Mouse (Mus musculus): ENCODE measurements at regions not wholly inside any gene's neighbourhood (a gene's known extent, or its start where the extent isn't known, plus 50 kb on each side); places are given as distances from the start of the nearest gene placed in this dataset.

GRCm38 (mm10) chr3:21404058-21404457 lies 672.4 kb upstream of the Tbl1xr1 start:
- Histone ChIP-seq H3K4me3 (no peak overlapping the region), H3K9ac (ENCODE audit: low read depth, low read length) (no peak overlapping the region), H3K79me2 (replicated peaks; ENCODE audit: control insufficient read depth, insufficient read depth, low read length) (no peaks in the 10 kb centered on the region), H3K4me1 (ENCODE audit: control insufficient read depth, insufficient read depth, low read length) (no peaks in the 10 kb centered on the region), H3K36me3 (ENCODE audit: control insufficient read depth, insufficient read depth, low read length) (no peaks in the 10 kb centered on the region), H3K27me3 (ENCODE audit: control insufficient read depth, insufficient read depth, low read length) (no peaks in the 10 kb centered on the region), H3K27ac (no peak overlapping the region)
- no peak for DNase-seq
- no peak for TF ChIP-seq EP300 (IDR thresholded peaks at IDR 0.05; ENCODE audit: insufficient read depth, low read depth, low read length)
- WGBS, result 71% methylated on average over 3 of the region's 3 CpGs
- intact Hi-C loops (cut with DNase I), result no loop called here

GRCm38 (mm10) chr3:21407077-21407476 lies 669.4 kb upstream of the Tbl1xr1 start:
- H3K4me3 ChIP-seq, result no peak overlapping the region
- intact Hi-C loops (cut with DNase I), result loop anchor here (5.0 kb wide), 2 partner anchors 55 to 135 kb away; no protein-coding TSS in a partner anchor
- no peaks in the 10 kb centered on the region for H3K79me2 ChIP-seq (replicated peaks; ENCODE audit: control insufficient read depth, insufficient read depth, low read length)
- no peaks in the 10 kb centered on the region for H3K27me3 ChIP-seq (ENCODE audit: control insufficient read depth, insufficient read depth, low read length)
- no peaks in the 10 kb centered on the region for H3K36me3 ChIP-seq (ENCODE audit: control insufficient read depth, insufficient read depth, low read length)
- H3K4me1 ChIP-seq (ENCODE audit: control insufficient read depth, insufficient read depth, low read length), result no peaks in the 10 kb centered on the region
- TF ChIP-seq EP300 (IDR thresholded peaks at IDR 0.05; ENCODE audit: insufficient read depth, low read depth, low read length) (peak; percentile 94), POLR2A (IDR thresholded peaks at IDR 0.05; ENCODE audit: insufficient read depth, low read depth, low read length) (0 out of 2 replicates have a peak, but pooled peaks have one; percentile 12), CTCF (IDR thresholded peaks at IDR 0.05) (no peak)
- no peak overlapping the region for H3K9ac ChIP-seq (ENCODE audit: low read depth, low read length)
- 45% methylated on average over 5 of the region's 5 CpGs for WGBS
- H3K27ac ChIP-seq, result peak overlapping the region; percentile 45
- DNase-seq, result peak in 1 of 2 experiments; percentile 54

- H3K4me1 ChIP-seq (ENCODE audit: control insufficient read depth, insufficient read depth, low read length), result no peaks in the 10 kb centered on the region
- DNase-seq, result no peak
- no peaks in the 10 kb centered on the region for H3K36me3 ChIP-seq (ENCODE audit: control insufficient read depth, insufficient read depth, low read length)
- TF ChIP-seq CTCF (IDR thresholded peaks at IDR 0.05) (no peak), EP300 (IDR thresholded peaks at IDR 0.05; ENCODE audit: insufficient read depth, low read depth, low read length) (no peak), POLR2A (IDR thresholded peaks at IDR 0.05; ENCODE audit: insufficient read depth, low read depth, low read length) (no peak)
- intact Hi-C loops (cut with DNase I), result no loop called here
- H3K27ac ChIP-seq, result no peak overlapping the region
- 81% methylated on average over 2 of the region's 2 CpGs for WGBS
- no peaks in the 10 kb centered on the region for H3K27me3 ChIP-seq (ENCODE audit: control insufficient read depth, insufficient read depth, low read length)
- H3K4me3 ChIP-seq, result no peak overlapping the region
- no peak overlapping the region for H3K9ac ChIP-seq (ENCODE audit: low read depth, low read length)
- no peaks in the 10 kb centered on the region for H3K79me2 ChIP-seq (replicated peaks; ENCODE audit: control insufficient read depth, insufficient read depth, low read length)
Measured at GRCm38 (mm10) chr3:21412010-21412409, 664.4 kb upstream of the Tbl1xr1 start.

GRCm38 (mm10) chr3:21423139-21423538 lies 653.3 kb upstream of the Tbl1xr1 start:
- Histone ChIP-seq H3K4me1 (ENCODE audit: control insufficient read depth, insufficient read depth, low read length) (peaks cover 4% of the 10 kb centered on the region), H3K79me2 (replicated peaks; ENCODE audit: control insufficient read depth, insufficient read depth, low read length) (no peaks in the 10 kb centered on the region), H3K4me3 (no peak overlapping the region), H3K9ac (ENCODE audit: low read depth, low read length) (no peak overlapping the region), H3K27ac (no peak overlapping the region), H3K27me3 (ENCODE audit: control insufficient read depth, insufficient read depth, low read length) (no peaks in the 10 kb centered on the region), H3K36me3 (ENCODE audit: control insufficient read depth, insufficient read depth, low read length) (peaks cover 5% of the 10 kb centered on the region; the same call in 1 of the 2 replicates)
- WGBS, result 82% methylated on average over 5 of the region's 5 CpGs
- intact Hi-C loops (cut with DNase I), result loop anchor here (10.0 kb wide), 1 partner anchor 512 kb away; no protein-coding TSS in a partner anchor
- TF ChIP-seq EP300 (IDR thresholded peaks at IDR 0.05; ENCODE audit: insufficient read depth, low read depth, low read length) (no peak), CTCF (IDR thresholded peaks at IDR 0.05) (no peak), POLR2A (IDR thresholded peaks at IDR 0.05; ENCODE audit: insufficient read depth, low read depth, low read length) (no peak)
- DNase-seq, result no peak

- TF ChIP-seq EP300 (IDR thresholded peaks at IDR 0.05; ENCODE audit: insufficient read depth, low read depth, low read length) (no peak), POLR2A (IDR thresholded peaks at IDR 0.05; ENCODE audit: insufficient read depth, low read depth, low read length) (no peak), CTCF (IDR thresholded peaks at IDR 0.05) (no peak)
Measured at GRCm38 (mm10) chr3:21426538-21426937, 649.9 kb upstream of the Tbl1xr1 start.

GRCm38 (mm10) chr3:21427408-21428031 lies 648.9 kb upstream of the Tbl1xr1 start:
- no peak for TF ChIP-seq EP300 (IDR thresholded peaks at IDR 0.05; ENCODE audit: insufficient read depth, low read depth, low read length)
- no peak for TF ChIP-seq CTCF (IDR thresholded peaks at IDR 0.05)
- no peak for TF ChIP-seq POLR2A (IDR thresholded peaks at IDR 0.05; ENCODE audit: insufficient read depth, low read depth, low read length)
- Histone ChIP-seq H3K27me3 (ENCODE audit: control insufficient read depth, insufficient read depth, low read length) (no peaks in the 10 kb centered on the region), H3K79me2 (replicated peaks; ENCODE audit: control insufficient read depth, insufficient read depth, low read length) (no peaks in the 10 kb centered on the region), H3K27ac (peak overlapping the region; percentile 27; the same call in 1 of the 2 replicates), H3K9ac (ENCODE audit: low read depth, low read length) (no peak overlapping the region), H3K4me1 (ENCODE audit: control insufficient read depth, insufficient read depth, low read length) (peaks cover 4% of the 10 kb centered on the region), H3K4me3 (no peak overlapping the region), H3K36me3 (ENCODE audit: control insufficient read depth, insufficient read depth, low read length) (no peaks in the 10 kb centered on the region; the same call in 1 of the 2 replicates)
- DNase-seq, result no peak
- intact Hi-C loops (cut with DNase I), result loop anchor here (5.0 to 10.0 kb wide), 2 partner anchors 50 to 507 kb away; no protein-coding TSS in a partner anchor
- 45% methylated on average over 6 of the region's 6 CpGs for WGBS

More at GRCm38 (mm10) chr3:21426538-21426937, 649.9 kb upstream of the Tbl1xr1 start:
- no peak for DNase-seq
- Histone ChIP-seq H3K27ac (no peak overlapping the region), H3K4me3 (no peak overlapping the region), H3K9ac (ENCODE audit: low read depth, low read length) (no peak overlapping the region), H3K4me1 (ENCODE audit: control insufficient read depth, insufficient read depth, low read length) (peaks cover 4% of the 10 kb centered on the region), H3K27me3 (ENCODE audit: control insufficient read depth, insufficient read depth, low read length) (no peaks in the 10 kb centered on the region), H3K36me3 (ENCODE audit: control insufficient read depth, insufficient read depth, low read length) (peaks cover 2% of the 10 kb centered on the region; the same call in 1 of the 2 replicates), H3K79me2 (replicated peaks; ENCODE audit: control insufficient read depth, insufficient read depth, low read length) (no peaks in the 10 kb centered on the region)
- 83% methylated on average over 6 of the region's 6 CpGs for WGBS
- intact Hi-C loops (cut with DNase I), result loop anchor here (5.0 to 10.0 kb wide), 2 partner anchors 51 to 508 kb away; no protein-coding TSS in a partner anchor
